Mouse (Mus musculus) C2C12 (cell line): ENCODE results near the gene Pou2f3. TPM values are rescaled to one million over a fixed set of nuclear protein-coding genes. Genes with fewer than 3 reads are reported as not detected.

ENCODE experiments used
- H3K27me3 ChIP-seq: one replicate; pipeline ENCODE4 v1.6.1; 2011; ENCODE audit not compliant: control insufficient read depth, insufficient read depth, insufficient read length
- H3K36me3 ChIP-seq: one replicate; pipeline ENCODE4 v1.6.1; 2011; ENCODE audit not compliant: control insufficient read depth, insufficient read depth
- H3K4me3 ChIP-seq: one replicate; pipeline ENCODE4 v1.5.1; 2011; ENCODE audit warnings: mild to moderate bottlenecking, control low read depth; ENCODE audit not compliant: poor library complexity, insufficient read depth, severe bottlenecking
- H3K79me2 ChIP-seq: one replicate; pipeline ENCODE4 v1.6.1; 2011; ENCODE audit not compliant: control insufficient read depth, insufficient read depth
- H3K79me3 ChIP-seq: one replicate; pipeline ENCODE4 v1.6.1; 2011; ENCODE audit warnings: low read depth, control low read depth
- H3ac ChIP-seq: one replicate; pipeline ENCODE3; 2011; ENCODE audit warnings: low read depth; ENCODE audit not compliant: control insufficient read depth, insufficient read length
- CEBPB ChIP-seq: IDR thresholded peaks from one replicate; pipeline ENCODE4 v1.6.1; 2011; ENCODE audit warnings: low read depth, mild to moderate bottlenecking, control low read depth, moderate library complexity
- CTCF ChIP-seq: IDR thresholded peaks from one replicate; pipeline ENCODE4 v1.5.1; 2011; ENCODE audit not compliant: control insufficient read depth, insufficient read depth, insufficient read length
- FOSL1 ChIP-seq: IDR thresholded peaks from one replicate; pipeline ENCODE4 v1.8.0; 2011; ENCODE audit warnings: mild to moderate bottlenecking, low read length; ENCODE audit not compliant: poor library complexity, insufficient read depth, severe bottlenecking
- MAX ChIP-seq: IDR thresholded peaks from one replicate; pipeline ENCODE4 v1.6.1; 2011; ENCODE audit warnings: mild to moderate bottlenecking, control low read depth
- MYOD1 ChIP-seq: IDR thresholded peaks from one replicate; pipeline ENCODE4 v1.6.1; 2011; ENCODE audit warnings: low read depth; ENCODE audit not compliant: control insufficient read depth, insufficient read length
- MYOG ChIP-seq: IDR thresholded peaks from one replicate; pipeline ENCODE4 v1.6.1; 2011; ENCODE audit not compliant: control insufficient read depth, insufficient read length; ENCODE audit errors: extremely low read depth
- USF1 ChIP-seq: IDR thresholded peaks from one replicate; pipeline ENCODE4 v1.6.1; 2011; ENCODE audit warnings: low read depth, mild to moderate bottlenecking, control low read depth, moderate library complexity
- polyA plus RNA-seq: library from polyadenylated mRNA; unstranded; fragments of >200 nt; fragmentation: generic; extraction: Trizol; gene quantifications from one replicate; pipeline ENCODE4 v1.2.1, GENCODE M21; 2012; ENCODE audit warnings: missing spikeins

The Pou2f3 gene
- polyA plus RNA-seq, 1 experiment = not detected

- Histone ChIP-seq H3K27me3 (peaks cover 4% of the 10 kb centered on the region), H3K79me3 (no peaks in the 10 kb centered on the region), H3K4me3 (no peak overlapping the region), H3K36me3 (no peaks in the 10 kb centered on the region), H3ac (no peak overlapping the region), H3K79me2 (no peaks in the 10 kb centered on the region)
- no peak for TF ChIP-seq MYOG
- TF ChIP-seq USF1 = no peak
- TF ChIP-seq MYOD1 = no peak
- no peak for TF ChIP-seq MAX
- TF ChIP-seq CEBPB = no peak
- no peak for TF ChIP-seq CTCF
- no peak for TF ChIP-seq FOSL1
Observed at GRCm38 (mm10) chr9:43145196-43145595, 65.0 kb downstream of the Pou2f3 start.

- no peak for TF ChIP-seq MAX
- TF ChIP-seq CEBPB = no peak
- no peak for TF ChIP-seq CTCF
- TF ChIP-seq MYOD1 = no peak
- no peak for TF ChIP-seq FOSL1
- TF ChIP-seq MYOG = no peak
- TF ChIP-seq USF1 = no peak
- no peak overlapping the region for H3K4me3 ChIP-seq
- H3ac ChIP-seq = no peak overlapping the region
- H3K79me2 ChIP-seq = no peaks in the 10 kb centered on the region
- H3K79me3 ChIP-seq = no peaks in the 10 kb centered on the region
- peaks cover 9% of the 10 kb centered on the region for H3K27me3 ChIP-seq
- no peaks in the 10 kb centered on the region for H3K36me3 ChIP-seq
Observed at GRCm38 (mm10) chr9:43144206-43144810, 65.9 kb downstream of the Pou2f3 start.

GRCm38 (mm10) chr9:43141839-43142238 is 68.3 kb downstream of the Pou2f3 start:
- peaks cover 21% of the 10 kb centered on the region for H3K27me3 ChIP-seq
- TF ChIP-seq MYOD1 = no peak
- no peak for TF ChIP-seq FOSL1
- peak; percentile 64 for TF ChIP-seq CTCF
- no peak for TF ChIP-seq MYOG
- H3K36me3 ChIP-seq = no peaks in the 10 kb centered on the region
- no peaks in the 10 kb centered on the region for H3K79me3 ChIP-seq
- H3K4me3 ChIP-seq = no peak overlapping the region
- no peaks in the 10 kb centered on the region for H3K79me2 ChIP-seq
- no peak overlapping the region for H3ac ChIP-seq

- Histone ChIP-seq H3K27me3 (peaks cover 16% of the 10 kb centered on the region), H3K36me3 (no peaks in the 10 kb centered on the region), H3K79me2 (no peaks in the 10 kb centered on the region), H3K4me3 (no peak overlapping the region), H3ac (no peak overlapping the region), H3K79me3 (no peaks in the 10 kb centered on the region)
- TF ChIP-seq FOSL1 (no peak), MAX (no peak), CEBPB (no peak), USF1 (no peak), CTCF (no peak), MYOG (no peak), MYOD1 (no peak)
Observed at GRCm38 (mm10) chr9:43133525-43133924, 76.6 kb downstream of the Pou2f3 start.

GRCm38 (mm10) chr9:43132380-43132779 is 77.8 kb downstream of the Pou2f3 start:
- Histone ChIP-seq H3ac (no peak overlapping the region), H3K36me3 (no peaks in the 10 kb centered on the region), H3K4me3 (no peak overlapping the region), H3K27me3 (peaks cover 15% of the 10 kb centered on the region), H3K79me2 (no peaks in the 10 kb centered on the region), H3K79me3 (no peaks in the 10 kb centered on the region)
- no peak for TF ChIP-seq MYOG
- no peak for TF ChIP-seq USF1
- no peak for TF ChIP-seq FOSL1
- TF ChIP-seq CTCF = no peak
- TF ChIP-seq MYOD1 = no peak

GRCm38 (mm10) chr9:43131940-43132339 is 78.2 kb downstream of the Pou2f3 start:
- no peak overlapping the region for H3K4me3 ChIP-seq
- H3ac ChIP-seq = no peak overlapping the region
- no peak for TF ChIP-seq CTCF
- no peaks in the 10 kb centered on the region for H3K79me3 ChIP-seq
- H3K79me2 ChIP-seq = no peaks in the 10 kb centered on the region
- no peaks in the 10 kb centered on the region for H3K36me3 ChIP-seq
- H3K27me3 ChIP-seq = peaks cover 11% of the 10 kb centered on the region
